Mouse (Mus musculus) left cerebral cortex, adult 2 months (tissue): ENCODE data around the gene Rdm1. TPM values are rescaled to one million over a fixed set of nuclear protein-coding genes. Genes with fewer than 3 reads are reported as not detected.
"Not testable (repeated sequence)": the region's sequence is repeated elsewhere in the genome, so short reads cannot be mapped to it uniquely, and the experiment has no call there.

Experiments
- DNase-seq, 2 experiments: peaks; one replicate each; pipeline ENCODE4 v3.0.0; 2021 to 2022; ENCODE audit warnings: low spot score in 2 of 2, mixed read lengths in 1 of 2; ENCODE audit errors: extremely low spot score in 1 of 2
- H3K27ac ChIP-seq: fragments of 200-600 bp; 2 replicates; pipeline ENCODE4 v1.8.1; 2022
- H3K4me3 ChIP-seq: fragments of 200-600 bp; 2 replicates; pipeline ENCODE4 v1.8.1; 2022
- CTCF ChIP-seq: fragments of 200-600 bp; IDR thresholded peaks from 2 replicates; pipeline ENCODE4 v1.8.1; 2022; ENCODE audit warnings: antibody characterized with exemption, mild to moderate bottlenecking, moderate library complexity
- intact Hi-C: fragments of 180-260 bp; cut with DNase I; formaldehyde crosslinking; loops from one replicate; pipeline ENCODE4 v1.15.1; 2025
- total RNA-seq, 2 experiments: library from RNA; stranded (reverse); gene quantifications; 2 replicates each; pipeline ENCODE4 v1.2.3; 2021

Rdm1 gene
- total RNA-seq, 2 experiments from 2014 or later: 7.8 to 9.5 TPM

GRCm38 (mm10) chr11:101618596-101618995, 8.4 kb upstream of the Rdm1 start:
- no peak overlapping the region for H3K4me3 ChIP-seq
- intact Hi-C loops: no loop called here
- H3K27ac ChIP-seq: no peak overlapping the region
- TF ChIP-seq CTCF: no peak
- no peak for DNase-seq

GRCm38 (mm10) chr11:101620022-101620655, 6.9 kb upstream of the Rdm1 start:
- H3K4me3 ChIP-seq, DNase-seq, intact Hi-C loops, H3K27ac ChIP-seq: not testable (repeated sequence)

DNA sequence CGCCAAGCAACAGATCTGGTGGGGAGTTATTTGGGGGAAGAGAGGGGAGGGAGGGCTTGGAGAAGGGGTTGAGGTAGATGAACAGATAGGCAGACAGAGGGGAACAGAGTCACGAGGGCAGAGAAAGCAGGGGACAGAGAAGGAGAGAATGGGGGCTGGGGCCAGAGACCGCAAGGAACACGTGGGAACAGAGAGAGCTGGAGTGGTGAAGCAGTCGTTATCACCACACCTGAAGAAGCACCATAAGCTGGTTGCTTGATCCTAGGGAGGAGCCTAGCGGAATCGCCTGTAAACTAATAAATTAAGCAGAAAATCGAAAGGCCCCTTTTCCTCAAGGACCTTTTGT, 373 bp upstream of the Rdm1 start:
- DNase-seq: no peak
- Histone ChIP-seq H3K4me3 (peak overlapping the region; percentile 54), H3K27ac (peak overlapping the region; percentile 83)
- TF ChIP-seq CTCF: no peak
- intact Hi-C loops: no loop called here

GRCm38 (mm10) chr11:101627857-101628559, 1.0 kb downstream of the Rdm1 start:
- H3K4me3 ChIP-seq: peak overlapping the region; percentile 68
- peak overlapping the region; percentile 83 for H3K27ac ChIP-seq
- intact Hi-C loops: no loop called here
- peak; percentile 67 to 75 for DNase-seq
- no peak; the same call in 1 of the 2 replicates for TF ChIP-seq CTCF

GRCm38 (mm10) chr11:101628733-101629417, 1.9 kb downstream of the Rdm1 start:
- DNase-seq, intact Hi-C loops, H3K27ac ChIP-seq: not testable (repeated sequence)
- H3K4me3 ChIP-seq: peak overlapping the region; percentile 68; the same call in 1 of the 2 replicates

GRCm38 (mm10) chr11:101635660-101636059, 8.7 kb downstream of the Rdm1 start:
- intact Hi-C loops: no loop called here
- no peak overlapping the region for H3K27ac ChIP-seq
- no peak for TF ChIP-seq CTCF

GRCm38 (mm10) chr11:101639761-101640160, 12.8 kb downstream of the Rdm1 start:
- TF ChIP-seq CTCF: no peak
- no peak for DNase-seq
- H3K27ac ChIP-seq: no peak overlapping the region
- no peak overlapping the region for H3K4me3 ChIP-seq
- intact Hi-C loops: no loop called here

More at GRCm38 (mm10) chr11:101635660-101636059, 8.7 kb downstream of the Rdm1 start:
- H3K4me3 ChIP-seq: no peak overlapping the region
- DNase-seq: no peak

- peak overlapping the region; percentile 36 for H3K4me3 ChIP-seq
- peak; percentile 75 to 81 for DNase-seq
- intact Hi-C loops: not testable (repeated sequence)
- H3K27ac ChIP-seq: peak overlapping the region; percentile 93
These were observed 14.1 kb downstream of the Rdm1 start for GRCm38 (mm10) chr11:101640857-101641709.

- H3K4me3 ChIP-seq, intact Hi-C loops, DNase-seq: not testable (repeated sequence)
- peak overlapping the region; percentile 93 for H3K27ac ChIP-seq
These were observed 15.0 kb downstream of the Rdm1 start for GRCm38 (mm10) chr11:101641710-101642642.

- no peak overlapping the region for H3K4me3 ChIP-seq
These were observed 15.9 kb downstream of the Rdm1 start for GRCm38 (mm10) chr11:101642931-101643330.

GRCm38 (mm10) chr11:101644591-101644990, 17.6 kb downstream of the Rdm1 start:
- H3K27ac ChIP-seq: no peak overlapping the region
- no peak for TF ChIP-seq CTCF
- intact Hi-C loops: no loop called here
- DNase-seq: no peak
- H3K4me3 ChIP-seq: no peak overlapping the region

More at GRCm38 (mm10) chr11:101642931-101643330, 15.9 kb downstream of the Rdm1 start:
- TF ChIP-seq CTCF: no peak
- no peak overlapping the region for H3K27ac ChIP-seq
- intact Hi-C loops: no loop called here
- DNase-seq: no peak

- H3K4me3 ChIP-seq, intact Hi-C loops, H3K27ac ChIP-seq, DNase-seq: not testable (repeated sequence)
These were observed 18.0 kb downstream of the Rdm1 start for GRCm38 (mm10) chr11:101645043-101645410.

GRCm38 (mm10) chr11:101645411-101646282, 18.7 kb downstream of the Rdm1 start:
- H3K27ac ChIP-seq: peak overlapping the region; percentile 98
- intact Hi-C loops: not testable (repeated sequence)
- peak; percentile 54 to 67 for DNase-seq
- H3K4me3 ChIP-seq: peak overlapping the region; percentile 41

DNA sequence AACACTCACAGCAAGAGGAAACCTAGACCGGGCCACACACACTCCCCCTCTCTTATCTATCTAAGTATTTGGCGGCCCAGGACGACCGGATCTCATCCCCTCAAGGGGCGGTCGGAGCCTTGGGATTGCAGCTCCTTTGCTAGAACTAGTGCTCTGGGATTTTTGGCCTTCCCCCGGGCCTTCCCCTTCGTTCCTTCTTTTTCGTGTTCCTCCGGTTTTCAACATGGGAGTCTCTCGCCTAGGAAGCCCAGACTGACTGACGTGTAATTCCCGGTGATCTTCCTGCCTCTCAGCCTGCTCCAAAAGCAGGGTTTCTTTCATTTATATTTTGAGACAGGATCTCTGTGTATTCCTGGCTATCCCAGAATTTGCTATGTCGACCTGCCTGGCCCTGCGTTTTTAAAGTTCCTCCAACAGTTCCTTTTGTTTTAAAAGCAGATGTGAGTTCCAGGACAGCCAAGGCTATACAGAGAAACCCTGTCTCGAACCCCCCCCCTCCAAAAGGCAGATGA, 19.3 kb downstream of the Rdm1 start:
- DNase-seq, intact Hi-C loops: not testable (repeated sequence)
- H3K27ac ChIP-seq: peak overlapping the region; percentile 98
- H3K4me3 ChIP-seq: peak overlapping the region; percentile 41
